Mouse (Mus musculus): ENCODE results near the gene Spsb1. TPM values are rescaled to one million over a fixed set of nuclear protein-coding genes. Genes with fewer than 3 reads are reported as not detected.
A peak's percentile ranks its signal among the peaks of the same experiment; 100 is the strongest.

The Spsb1 gene
- total RNA-seq, 2 experiments from 2014 or later: 35.1 to 37.7 TPM

DNA sequence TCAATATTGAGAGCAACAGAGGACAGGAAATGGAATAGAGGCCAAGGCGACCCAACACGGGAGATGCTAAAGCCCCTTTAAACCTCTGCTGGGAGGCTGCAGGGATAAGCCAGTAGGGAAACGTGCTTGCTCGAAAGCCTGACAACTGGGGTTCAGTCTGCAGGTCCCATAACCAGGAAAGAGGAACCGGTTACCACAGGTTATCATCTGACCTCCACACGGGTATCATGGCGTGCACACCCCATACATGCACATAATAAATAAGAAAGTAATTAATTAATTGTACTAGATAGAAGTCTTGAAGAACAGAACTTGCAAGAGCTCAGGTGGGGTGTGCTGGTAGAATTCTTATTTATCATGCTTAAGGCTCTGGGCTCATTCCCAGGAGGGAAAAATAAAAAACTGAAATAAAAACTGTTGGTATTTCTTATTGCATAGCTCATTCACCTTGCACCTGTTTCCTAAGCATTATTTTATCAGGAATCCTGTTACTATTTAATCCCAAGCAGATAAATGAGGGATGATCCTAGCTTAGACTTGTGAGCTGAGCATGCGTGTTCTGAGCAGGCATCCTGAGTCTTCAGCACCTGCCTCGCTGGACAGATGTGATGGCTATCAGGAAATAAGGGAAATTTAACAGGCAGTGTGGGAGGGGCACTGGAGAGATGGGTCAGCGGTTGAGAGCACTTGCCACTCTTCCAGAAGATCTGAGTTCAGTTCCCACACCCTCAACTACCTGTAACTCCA is 32.0 kb upstream of the Spsb1 start:
- no peak for DNase-seq
- intact Hi-C loops (cut with DNase I): no loop called here

DNA sequence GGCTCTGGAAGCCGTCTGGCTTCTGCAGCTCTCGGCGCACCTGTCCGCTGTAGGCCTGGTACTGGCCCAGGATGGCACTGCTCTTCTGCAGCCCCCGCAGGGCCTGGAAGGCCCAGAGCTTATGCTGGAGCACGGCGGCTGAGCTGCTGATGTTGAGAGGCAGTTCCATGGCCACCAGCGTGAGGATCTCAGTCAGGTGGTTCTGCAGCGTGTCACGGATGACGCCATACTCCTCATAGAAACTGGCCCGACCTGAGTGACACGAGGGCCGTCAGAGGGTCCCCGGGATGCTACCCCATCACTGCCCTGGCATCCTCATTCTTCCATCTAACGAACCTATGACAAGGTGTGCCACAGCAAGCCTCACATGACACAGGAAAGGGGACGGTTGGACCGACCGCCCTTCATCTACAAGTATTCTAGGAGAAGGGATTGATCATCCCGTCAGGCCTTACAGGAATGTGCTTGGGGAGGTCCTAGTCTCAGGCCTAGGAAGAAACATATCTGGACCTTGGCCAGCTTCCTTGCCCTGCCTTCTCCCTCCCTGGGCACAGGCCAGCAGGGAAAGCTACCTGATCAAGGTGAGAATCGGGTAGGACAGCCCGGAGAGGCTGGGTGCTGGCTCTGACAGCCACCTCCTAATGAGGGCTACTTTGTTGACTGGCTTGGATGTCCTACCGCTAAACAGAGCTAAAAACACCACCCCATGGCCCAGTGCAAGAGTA is 29.2 kb upstream of the Spsb1 start:
- intact Hi-C loops (cut with DNase I): no loop called here
- no peak for DNase-seq

DNA sequence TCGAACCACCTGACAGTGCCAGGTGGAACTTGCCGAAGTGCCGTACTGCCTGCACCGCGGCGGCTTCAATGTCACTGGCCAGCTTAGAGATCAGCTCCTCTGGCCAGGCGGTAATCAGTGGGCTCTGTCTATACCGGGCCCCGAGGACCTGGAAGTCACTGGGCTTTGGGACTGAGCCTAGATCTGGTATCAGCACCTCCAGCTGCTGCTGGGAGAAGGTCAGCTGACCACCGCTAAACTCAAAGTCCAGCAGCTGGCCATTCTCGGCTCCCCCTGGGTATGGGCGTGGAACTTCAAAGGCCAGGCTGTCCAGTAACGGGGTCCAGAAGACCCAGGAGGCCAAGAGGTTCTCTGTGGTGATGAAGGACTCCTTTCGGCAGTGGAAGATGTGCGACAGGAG is 27.3 kb upstream of the Spsb1 start:
- no peak for DNase-seq
- intact Hi-C loops (cut with DNase I): no loop called here

DNA sequence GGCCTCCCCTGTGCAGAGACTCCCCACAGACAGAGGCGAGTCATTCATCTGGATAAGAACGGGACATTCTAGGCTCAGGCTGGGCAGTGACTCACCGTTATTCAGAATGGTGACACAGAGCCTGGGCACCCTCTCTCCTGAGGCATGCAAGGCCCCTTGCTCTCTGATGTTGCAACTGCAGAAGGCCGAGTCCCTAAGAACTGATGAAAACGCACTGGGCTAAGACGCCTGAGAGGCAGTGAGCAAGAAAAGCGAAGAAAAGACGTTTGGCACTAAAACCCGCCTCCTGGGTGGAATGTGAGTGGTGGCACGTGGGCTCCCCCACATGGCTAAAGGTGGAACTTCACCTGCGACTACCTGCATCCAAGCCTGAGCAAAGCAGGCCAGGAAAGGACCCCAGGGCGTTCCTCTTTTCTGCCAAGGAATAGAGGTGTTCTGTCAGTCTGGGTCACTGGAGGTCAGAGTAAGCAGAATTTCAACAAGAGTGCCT is 25.0 kb upstream of the Spsb1 start:
- DNase-seq: peak; percentile 82 to 87
- intact Hi-C loops (cut with DNase I): loop anchor here (1.0 to 2.0 kb wide), 2 partner anchors 21 to 173 kb away; no protein-coding TSS in a partner anchor

DNA sequence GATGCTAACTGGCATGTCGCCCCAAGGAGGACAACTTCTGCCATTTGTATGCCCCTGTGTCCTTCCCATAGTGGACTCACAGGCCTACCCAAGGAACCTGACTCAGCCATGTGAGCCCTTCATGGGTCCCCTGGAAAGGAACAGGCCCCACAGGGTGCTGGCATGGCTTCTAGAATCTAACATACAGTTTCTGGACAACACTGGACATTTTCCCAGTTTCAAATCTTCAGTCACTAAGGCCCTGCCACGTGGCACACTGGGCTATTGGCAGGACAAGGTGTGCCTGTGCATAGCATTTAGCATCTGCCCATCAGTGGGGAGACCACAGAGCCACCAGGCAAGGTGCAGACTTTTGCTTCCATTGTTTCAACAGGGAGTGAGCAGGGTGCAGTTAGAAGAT is 24.0 kb upstream of the Spsb1 start:
- intact Hi-C loops (cut with DNase I): no loop called here
- DNase-seq: no peak

DNA sequence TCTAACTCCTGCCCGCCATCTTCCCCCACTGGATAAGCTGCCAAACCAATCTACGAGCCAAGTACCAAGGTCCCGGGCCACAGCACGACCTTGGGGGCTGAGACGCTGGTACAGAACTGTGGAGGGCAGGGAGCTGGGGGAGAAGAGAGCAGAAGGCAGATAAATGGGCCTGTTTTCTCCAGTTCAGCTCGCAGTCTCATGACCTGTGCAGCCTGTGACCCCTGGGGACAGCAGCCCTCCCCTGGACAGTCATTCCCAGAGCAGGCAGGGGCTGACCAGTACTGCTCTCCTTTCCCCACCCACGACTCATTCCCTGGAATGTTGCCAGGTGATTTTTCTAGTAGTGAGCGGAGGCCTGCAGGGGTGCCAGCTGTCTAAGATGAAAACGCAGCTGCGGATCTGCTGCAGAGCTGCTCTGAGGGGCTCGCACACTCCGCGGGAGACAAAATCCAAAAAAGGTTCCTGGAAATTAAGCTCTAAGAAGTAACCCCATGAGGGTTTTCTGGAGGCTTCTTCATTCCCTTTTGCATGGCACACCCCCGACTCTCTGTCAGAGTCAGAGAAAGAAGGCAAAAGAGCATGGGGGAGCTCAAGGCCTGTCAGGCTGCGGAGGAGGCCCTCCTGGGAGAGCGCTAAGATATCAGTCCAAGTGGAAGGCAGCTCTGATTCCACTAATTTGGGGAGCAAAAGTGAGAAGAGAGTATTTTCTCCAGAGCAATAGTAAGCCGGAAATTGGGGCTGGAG is 23.1 kb upstream of the Spsb1 start:
- intact Hi-C loops (cut with DNase I): no loop called here
- no peak for DNase-seq

DNA sequence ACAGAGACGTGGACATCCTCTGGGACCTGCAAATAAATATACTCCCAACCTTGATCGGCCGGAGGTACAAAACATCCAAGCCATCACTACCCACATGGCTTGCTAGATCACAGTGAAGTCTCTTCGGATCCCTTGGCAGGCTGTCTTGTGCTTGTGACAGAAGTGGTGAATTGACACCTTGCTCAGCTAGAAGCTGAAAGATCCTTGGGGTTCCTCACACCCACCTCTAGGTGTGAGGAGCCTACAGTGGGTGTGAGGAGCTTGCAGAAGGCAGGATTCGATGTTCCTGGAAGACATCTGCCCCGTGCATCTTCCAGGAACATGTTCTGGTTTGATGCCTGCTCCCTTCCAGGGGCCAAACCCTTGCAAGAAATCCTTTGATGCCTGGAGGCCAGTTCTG is 22.3 kb upstream of the Spsb1 start:
- intact Hi-C loops (cut with DNase I): no loop called here

DNA sequence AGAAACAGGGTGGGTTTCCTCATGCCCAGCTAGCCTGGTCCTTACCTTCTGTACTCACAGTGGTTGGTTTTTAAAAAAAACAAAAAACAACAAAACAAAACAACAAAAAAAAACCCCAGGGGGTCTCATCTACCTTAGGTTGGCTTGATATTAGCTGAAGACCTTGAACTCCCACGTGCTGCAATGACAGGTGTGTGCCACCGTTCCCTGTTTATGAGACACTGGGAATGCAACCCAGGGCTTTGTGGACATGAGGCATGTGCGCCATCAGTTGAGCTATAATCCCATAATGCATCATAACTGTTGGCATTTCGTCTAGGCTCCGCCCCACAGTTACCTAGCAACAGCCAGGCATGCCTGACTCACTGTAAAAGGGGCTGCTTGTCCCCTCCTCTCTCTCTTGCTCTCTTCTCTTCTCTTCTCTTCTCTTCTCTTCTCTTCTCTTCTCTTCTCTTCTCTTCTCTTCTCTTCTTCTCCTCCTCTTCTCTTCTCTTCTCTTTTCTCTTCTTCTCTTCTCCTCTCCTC is 20.9 kb upstream of the Spsb1 start:
- no peak for DNase-seq
- intact Hi-C loops (cut with DNase I): no loop called here

More for the DNA sequence above, 22.3 kb upstream of the Spsb1 start:
- DNase-seq: no peak

DNA sequence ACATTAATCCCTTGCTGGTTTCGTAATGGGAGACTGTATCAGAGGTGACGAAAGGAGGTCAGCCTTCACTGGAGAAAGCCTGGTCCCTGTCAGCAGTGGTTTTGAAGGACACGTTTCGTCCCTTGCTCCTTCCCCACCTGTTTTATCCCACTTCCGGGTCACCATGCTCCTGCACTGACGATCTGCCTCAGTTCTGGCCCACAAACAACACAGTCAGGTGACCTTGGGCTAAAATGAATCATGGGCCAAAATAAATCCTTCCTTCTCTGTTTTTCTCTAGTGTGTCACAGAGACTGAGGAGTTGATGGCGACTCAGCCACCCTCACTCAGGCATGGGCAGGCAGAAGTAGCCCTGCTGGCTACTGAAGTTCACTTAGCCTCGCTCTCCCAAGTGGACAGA is 20.4 kb upstream of the Spsb1 start:
- intact Hi-C loops (cut with DNase I): no loop called here
- DNase-seq: no peak

DNA sequence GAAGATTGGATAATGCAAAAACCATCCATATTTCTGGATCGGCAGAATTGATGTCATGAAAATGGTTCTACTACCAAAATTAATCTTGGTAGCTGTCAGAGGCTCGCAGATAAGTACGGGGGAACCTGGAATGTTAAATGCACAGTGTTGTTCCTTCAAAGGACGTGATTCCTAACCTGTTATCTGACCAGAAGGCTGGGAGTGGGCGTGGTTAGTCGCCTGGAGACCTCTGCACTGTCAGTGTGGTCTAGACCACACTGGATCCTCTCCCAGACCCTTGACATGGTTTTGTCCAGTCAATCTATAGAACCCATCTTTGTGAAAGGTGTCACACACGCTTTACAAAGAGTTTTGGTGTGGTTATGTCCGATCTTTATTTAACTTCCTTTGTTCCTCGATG is 16.6 kb upstream of the Spsb1 start:
- intact Hi-C loops (cut with DNase I): no loop called here
- no peak for DNase-seq

DNA sequence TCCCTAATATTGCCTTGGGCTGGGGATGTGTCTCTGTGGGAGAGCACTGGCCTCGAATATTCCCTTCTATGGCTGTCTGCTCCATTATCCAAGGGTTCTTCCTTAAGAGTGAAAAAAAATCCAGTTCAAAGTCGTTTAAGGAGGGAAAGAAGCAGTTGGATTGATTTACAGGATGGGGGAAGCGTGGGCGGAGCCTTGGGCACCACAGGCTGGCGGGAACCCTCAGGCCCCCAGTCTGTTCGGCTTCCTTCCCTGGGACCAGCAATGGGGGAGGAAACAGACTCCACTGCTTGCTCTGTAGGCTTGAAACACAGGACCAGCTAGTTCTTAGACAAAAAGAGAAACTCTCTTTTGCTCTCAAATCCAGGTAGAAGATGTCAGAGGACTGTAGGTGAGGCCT is 13.7 kb upstream of the Spsb1 start:
- intact Hi-C loops (cut with DNase I): no loop called here
- DNase-seq: no peak

DNA sequence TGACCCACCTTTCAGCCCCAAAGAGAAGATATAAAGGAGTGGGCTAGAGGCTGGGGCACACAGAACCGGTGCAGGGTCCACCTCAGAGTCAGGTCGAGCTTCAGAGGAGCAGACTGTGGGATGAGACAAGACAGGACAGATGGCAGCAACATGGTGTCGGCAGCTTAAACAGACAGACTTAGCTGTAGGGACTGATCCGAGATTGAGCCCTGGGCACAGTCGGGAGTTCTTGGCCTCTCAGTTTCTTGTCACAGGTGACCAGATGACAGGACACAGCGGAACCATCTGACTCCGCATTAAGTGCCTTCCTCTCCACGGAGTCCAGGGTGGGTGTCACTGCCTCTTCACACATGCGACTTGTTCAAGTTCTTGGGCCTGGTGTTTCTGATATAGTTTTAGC is 12.1 kb upstream of the Spsb1 start:
- no peak for DNase-seq
- intact Hi-C loops (cut with DNase I): no loop called here

DNA sequence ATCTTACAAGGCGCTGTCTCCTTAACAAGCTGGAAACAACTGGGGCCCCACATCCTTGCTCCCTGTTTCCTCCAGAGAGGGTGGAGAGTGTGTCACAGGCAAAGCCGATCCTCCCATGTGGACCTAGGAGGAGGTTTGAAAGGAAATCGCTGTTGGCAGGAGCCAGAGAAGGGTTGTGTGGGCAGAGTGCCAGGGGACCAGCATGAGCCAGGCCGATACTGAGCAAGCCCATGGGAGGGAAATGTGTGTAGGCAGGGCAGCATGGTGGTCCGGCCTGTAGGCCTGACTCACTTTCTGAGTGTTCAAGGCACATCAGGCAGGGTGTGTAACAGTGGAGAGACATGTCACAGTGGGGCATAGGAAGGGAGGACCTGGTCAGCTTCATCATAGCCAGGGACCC is 11.4 kb upstream of the Spsb1 start:
- DNase-seq: peak in 1 of 2 experiments; percentile 71
- intact Hi-C loops (cut with DNase I): no loop called here

DNA sequence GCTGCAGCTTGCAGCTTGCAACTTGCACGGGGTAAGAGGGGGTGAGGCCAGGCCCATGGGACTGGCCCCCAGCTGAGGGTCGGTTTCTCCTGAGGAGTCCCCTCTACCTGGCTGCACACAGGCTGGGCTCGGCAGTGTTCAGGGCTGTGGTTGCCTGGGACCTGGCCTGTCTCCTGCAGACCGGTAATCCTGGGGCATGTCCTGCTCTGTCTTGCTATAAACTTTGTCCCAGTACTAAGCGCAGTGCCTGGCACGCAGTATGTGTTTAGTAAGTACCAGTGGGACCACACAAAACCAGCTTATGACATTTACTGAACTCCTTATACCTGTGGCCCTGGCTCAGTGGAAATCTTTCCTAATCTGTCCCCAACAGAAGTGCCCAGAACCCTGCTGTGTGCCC is 10.8 kb upstream of the Spsb1 start:
- no peak for DNase-seq
- intact Hi-C loops (cut with DNase I): no loop called here

DNA sequence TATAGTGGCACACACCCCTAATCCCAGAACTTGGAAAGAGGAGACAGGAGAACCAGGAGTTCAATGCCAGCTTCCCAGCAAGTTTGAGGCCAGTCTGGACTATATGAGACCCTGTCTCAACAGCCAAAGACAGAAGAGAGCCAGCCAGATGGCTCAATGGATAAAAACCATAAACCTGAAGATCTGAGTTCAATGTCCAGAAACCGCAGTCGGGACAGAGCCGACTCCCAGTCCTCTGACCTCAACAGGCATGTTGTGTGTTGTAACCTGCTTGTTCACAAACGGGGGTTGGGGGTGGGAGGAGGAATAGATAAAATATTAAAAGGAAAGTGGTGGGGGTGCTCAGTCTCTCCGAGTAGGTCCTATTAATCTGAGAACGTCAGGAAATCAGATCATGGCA is 10.4 kb upstream of the Spsb1 start:
- intact Hi-C loops (cut with DNase I): no loop called here
- DNase-seq: no peak

DNA sequence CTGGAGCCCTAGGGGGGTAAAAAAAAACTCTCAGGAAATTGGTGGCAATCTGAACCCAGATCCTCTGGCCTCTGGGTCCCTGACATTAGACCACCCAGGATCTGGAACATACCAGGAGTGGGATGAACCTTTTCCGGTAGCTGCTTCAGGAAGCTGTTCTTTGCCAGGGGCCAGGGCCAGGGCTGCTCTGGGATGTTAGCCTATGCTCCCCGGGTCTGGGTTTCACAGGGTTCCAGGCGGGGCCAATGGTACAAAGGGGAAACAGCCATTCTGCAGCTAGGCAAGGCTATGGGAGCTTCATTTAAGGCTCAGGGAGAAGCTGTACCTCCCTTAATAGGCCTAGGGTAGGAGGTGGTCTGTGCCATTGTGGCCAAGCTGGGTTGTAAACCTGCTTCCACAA is 9.9 kb upstream of the Spsb1 start:
- intact Hi-C loops (cut with DNase I): no loop called here
- DNase-seq: no peak

DNA sequence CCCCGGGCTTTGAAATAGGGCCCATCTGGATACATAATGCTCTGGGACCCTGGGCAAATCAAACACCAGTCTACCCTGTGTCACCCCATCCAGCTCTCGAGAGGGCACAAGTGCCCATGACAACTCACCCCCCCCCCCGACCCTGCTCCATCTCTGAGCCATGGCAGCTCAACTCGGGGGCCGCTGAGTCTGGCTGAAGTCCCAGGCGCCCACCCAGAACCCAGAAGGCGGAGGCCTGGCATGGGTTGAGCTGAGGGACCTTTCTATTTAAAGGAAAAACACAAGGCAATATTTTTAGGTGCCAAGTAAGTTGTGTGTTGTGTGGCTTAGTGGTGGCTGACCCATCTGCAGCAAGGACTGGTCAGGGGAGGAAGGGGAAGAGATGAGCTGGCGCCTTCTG is 9.4 kb upstream of the Spsb1 start:
- intact Hi-C loops (cut with DNase I): no loop called here

DNA sequence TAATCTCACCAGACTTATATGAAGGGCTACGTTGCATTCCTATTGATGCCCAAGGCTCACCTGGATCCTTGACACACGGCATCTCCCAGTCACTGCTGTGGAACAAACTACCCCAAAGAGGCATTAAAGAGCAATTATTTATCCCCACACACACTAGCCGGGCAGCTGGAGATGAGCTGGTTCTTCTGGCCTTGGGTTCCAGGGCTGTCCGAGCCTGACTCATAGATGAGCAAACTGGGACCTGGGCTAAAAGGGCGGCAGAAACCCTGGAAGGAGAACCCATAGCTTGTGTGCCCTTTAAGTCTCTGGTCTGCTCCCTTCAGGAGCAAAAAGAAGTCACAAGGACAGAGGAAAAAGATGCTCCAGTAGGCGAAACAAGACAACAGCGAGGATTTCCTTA is 5.5 kb upstream of the Spsb1 start:
- no peak for DNase-seq
- intact Hi-C loops (cut with DNase I): no loop called here

More for the DNA sequence above, 9.4 kb upstream of the Spsb1 start:
- no peak for DNase-seq

DNA sequence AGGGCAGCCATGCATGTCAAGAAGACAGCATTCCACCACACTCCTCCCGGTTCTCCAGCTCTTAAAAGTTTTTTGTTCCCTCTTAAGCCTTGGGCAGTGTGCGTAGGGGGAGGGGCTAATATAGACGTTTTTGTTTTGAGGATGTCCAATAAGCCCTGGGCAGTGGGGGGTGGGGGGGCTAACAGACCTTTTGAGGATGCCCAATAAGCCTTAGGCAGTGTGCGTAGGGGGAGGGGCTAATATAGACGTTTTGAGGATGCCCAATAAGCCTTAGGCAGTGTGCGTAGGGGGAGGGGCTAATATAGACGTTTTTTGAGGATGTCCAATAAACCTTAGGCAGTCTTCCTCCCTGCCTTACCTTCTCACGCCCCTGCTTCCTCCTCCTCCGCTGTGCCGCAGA is 5.0 kb upstream of the Spsb1 start:
- intact Hi-C loops (cut with DNase I): loop anchor here (2.0 kb wide), 1 partner anchor 21 kb away; no protein-coding TSS in a partner anchor
- DNase-seq: no peak

DNA sequence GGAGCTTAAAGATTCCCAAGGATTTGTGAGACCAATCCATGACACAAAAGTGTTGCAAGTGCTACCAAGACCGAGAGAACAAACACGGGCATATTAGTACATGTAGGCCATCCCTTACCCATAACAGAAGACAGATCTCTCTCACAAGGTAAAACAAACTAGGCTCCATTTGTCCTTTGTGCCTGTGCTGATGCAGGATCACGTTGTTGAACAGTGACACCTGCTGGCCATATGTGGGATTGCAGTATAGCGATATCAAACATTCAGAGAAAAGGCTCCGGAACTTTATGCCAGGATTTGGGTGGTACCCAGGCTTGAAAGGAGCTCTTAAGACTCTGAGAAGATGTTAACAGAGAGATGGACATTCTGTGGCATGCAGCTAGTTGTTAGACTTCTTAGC is 3.7 kb upstream of the Spsb1 start:
- DNase-seq: peak; percentile 84 to 86

DNA sequence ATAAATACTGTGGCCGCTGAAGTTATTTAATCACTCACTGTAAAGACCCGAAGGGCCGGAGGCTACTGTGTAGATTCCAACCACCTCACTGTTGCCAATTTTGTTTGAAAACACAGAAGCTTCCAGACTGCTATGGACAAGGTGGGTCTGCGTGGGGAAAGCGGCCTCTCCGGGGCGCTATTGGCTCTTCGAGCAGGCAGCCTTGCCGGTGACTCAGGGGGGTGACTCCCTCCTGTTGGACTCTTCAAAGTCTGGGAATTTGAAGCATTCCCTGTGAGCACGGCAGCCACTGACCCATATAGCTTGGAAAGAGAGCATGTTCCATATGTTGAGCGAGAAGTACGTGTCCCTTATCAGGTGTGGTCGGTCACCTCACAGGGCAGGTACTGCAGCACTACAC is 1.2 kb upstream of the Spsb1 start:
- intact Hi-C loops (cut with DNase I): loop anchor here (2.0 kb wide), 1 partner anchor 203 kb away; no protein-coding TSS in a partner anchor
- no peak for DNase-seq

More for the DNA sequence above, 3.7 kb upstream of the Spsb1 start:
- intact Hi-C loops (cut with DNase I): loop anchor here (1.0 to 2.0 kb wide), 3 partner anchors 22 to 152 kb away; no protein-coding TSS in a partner anchor

Data from heart, postnatal 36 days (tissue).